Mouse (Mus musculus): ENCODE results near the gene Retreg3. TPM values are rescaled to one million over a fixed set of nuclear protein-coding genes. Genes with fewer than 3 reads are reported as not detected.
A peak's percentile ranks its signal among the peaks of the same experiment; 100 is the strongest.

Retreg3 gene
- total and polyA plus RNA-seq, 2 experiments from 2014 or later: 24.7 to 56.8 TPM

- peak; percentile 20 for DNase-seq (ENCODE audit: low spot score)
Measured at GRCm38 (mm10) chr11:101063676-101064327, 55.9 kb downstream of the Retreg3 start.

GRCm38 (mm10) chr11:101062971-101063675, 56.6 kb downstream of the Retreg3 start:
- Histone ChIP-seq H3K9me3 (ENCODE audit: low read length) (no peaks in the 10 kb centered on the region), H3K27ac (peak overlapping the region; percentile 70; the same call in 1 of the 2 replicates), H3K4me3 (ENCODE audit: low read length) (no peak overlapping the region), H3K27me3 (ENCODE audit: insufficient read depth, low read length) (no peaks in the 10 kb centered on the region), H3K9ac (replicated peaks; ENCODE audit: low read length) (no peak overlapping the region), H3K36me3 (ENCODE audit: insufficient read depth, low read length) (peaks cover 19% of the 10 kb centered on the region), H3K4me2 (ENCODE audit: low read depth, low read length) (no peak overlapping the region), H3K4me1 (ENCODE audit: insufficient read depth, low read length) (no peaks in the 10 kb centered on the region)
- no peak for TF ChIP-seq CTCF (IDR thresholded peaks at IDR 0.05; ENCODE audit: low read depth)
- ATAC-seq: no peak
- no peak for DNase-seq (ENCODE audit: low spot score)
- 79% methylated on average over 14 of the region's 14 CpGs for WGBS

More at GRCm38 (mm10) chr11:101063676-101064327, 55.9 kb downstream of the Retreg3 start:
- 49% methylated on average over 12 of the region's 12 CpGs for WGBS
- H3K4me2 ChIP-seq (ENCODE audit: low read depth, low read length): no peak overlapping the region
- H3K4me3 ChIP-seq (ENCODE audit: low read length): no peak overlapping the region
- no peak overlapping the region for H3K9ac ChIP-seq (replicated peaks; ENCODE audit: low read length)
- H3K27me3 ChIP-seq (ENCODE audit: insufficient read depth, low read length): no peaks in the 10 kb centered on the region
- no peaks in the 10 kb centered on the region for H3K9me3 ChIP-seq (ENCODE audit: low read length)
- no peaks in the 10 kb centered on the region for H3K4me1 ChIP-seq (ENCODE audit: insufficient read depth, low read length)
- peaks cover 19% of the 10 kb centered on the region for H3K36me3 ChIP-seq (ENCODE audit: insufficient read depth, low read length)
- ATAC-seq: no peak
- peak overlapping the region; percentile 70 for H3K27ac ChIP-seq
- no peak for TF ChIP-seq CTCF (IDR thresholded peaks at IDR 0.05; ENCODE audit: low read depth)

DNA sequence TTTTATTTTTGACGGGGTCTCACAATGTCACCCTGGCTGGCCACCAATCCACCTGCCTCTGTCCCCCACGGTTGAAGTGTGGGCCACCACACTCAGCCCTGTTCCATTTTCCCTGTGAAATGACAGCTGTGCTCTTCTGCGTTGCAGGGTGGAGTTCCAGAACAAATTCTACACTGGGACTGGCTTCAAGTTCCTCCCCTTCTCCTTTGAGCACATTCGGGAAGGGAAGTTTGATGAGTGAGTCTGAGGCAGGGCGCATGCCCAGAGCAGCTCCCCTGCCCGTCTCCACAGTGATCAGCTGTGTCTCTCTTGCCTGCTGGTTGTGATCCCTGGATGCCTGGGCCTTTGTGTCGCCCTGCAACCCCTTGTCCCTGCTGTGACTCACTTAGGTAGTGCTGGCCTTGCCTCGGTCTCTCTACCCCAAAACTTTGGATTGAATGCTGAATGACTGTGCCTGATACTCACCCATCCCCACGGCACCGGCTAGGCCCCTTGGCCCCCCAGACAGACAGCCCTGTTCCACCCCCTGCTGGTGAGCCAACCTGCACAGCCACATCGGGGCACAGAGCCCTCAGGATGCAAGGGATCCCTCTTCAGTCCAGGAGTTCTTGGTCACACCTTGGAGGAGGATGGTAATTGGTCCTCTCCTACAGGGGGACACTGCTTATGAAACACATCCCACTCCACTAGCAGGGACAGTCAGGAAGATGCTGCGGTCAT, 57.4 kb downstream of the Retreg3 start:
- no peaks in the 10 kb centered on the region for H3K27me3 ChIP-seq (ENCODE audit: insufficient read depth, low read length)
- H3K27ac ChIP-seq: 0 out of 2 replicates have a peak overlapping the region, but pooled peaks have one; percentile 70
- peaks cover 21% of the 10 kb centered on the region for H3K36me3 ChIP-seq (ENCODE audit: insufficient read depth, low read length)
- no peaks in the 10 kb centered on the region for H3K4me1 ChIP-seq (ENCODE audit: insufficient read depth, low read length)
- no peak for TF ChIP-seq CTCF (IDR thresholded peaks at IDR 0.05; ENCODE audit: low read depth)
- no peak for ATAC-seq
- no peaks in the 10 kb centered on the region for H3K9me3 ChIP-seq (ENCODE audit: low read length)
- H3K4me2 ChIP-seq (ENCODE audit: low read depth, low read length): no peak overlapping the region
- no peak for DNase-seq (ENCODE audit: low spot score)
- H3K9ac ChIP-seq (replicated peaks; ENCODE audit: low read length): no peak overlapping the region
- 71% methylated on average over 12 of the region's 12 CpGs for WGBS
- H3K4me3 ChIP-seq (ENCODE audit: low read length): no peak overlapping the region

DNA sequence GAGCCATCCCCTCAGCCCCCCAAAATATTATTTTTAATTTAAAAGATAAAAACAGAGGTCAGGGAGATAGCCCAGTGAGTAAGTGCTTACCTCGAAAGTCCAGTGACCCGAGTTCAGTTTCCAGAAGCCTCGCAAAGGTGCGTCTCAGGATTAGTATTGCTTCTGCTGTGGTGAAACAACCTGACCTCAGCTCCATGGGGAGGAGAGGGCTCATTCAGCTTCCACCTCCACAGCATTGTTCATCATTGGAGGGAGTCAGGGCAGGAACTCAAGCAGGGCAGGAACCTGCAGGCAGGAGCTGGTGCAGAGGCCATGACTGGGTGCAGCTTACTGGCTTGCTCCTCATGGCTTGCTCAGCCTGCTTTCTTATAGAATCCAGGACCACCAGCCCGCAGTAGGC, 58.6 kb downstream of the Retreg3 start:
- no peak for TF ChIP-seq CTCF (IDR thresholded peaks at IDR 0.05; ENCODE audit: low read depth)
- H3K36me3 ChIP-seq (ENCODE audit: insufficient read depth, low read length): peaks cover 34% of the 10 kb centered on the region
- 89% methylated on average over 5 of the region's 5 CpGs for WGBS
- no peak overlapping the region for H3K4me3 ChIP-seq (ENCODE audit: low read length)
- no peaks in the 10 kb centered on the region for H3K9me3 ChIP-seq (ENCODE audit: low read length)
- H3K4me1 ChIP-seq (ENCODE audit: insufficient read depth, low read length): no peaks in the 10 kb centered on the region
- ATAC-seq (no peak), DNase-seq (ENCODE audit: low spot score) (no peak)
- H3K27me3 ChIP-seq (ENCODE audit: insufficient read depth, low read length): no peaks in the 10 kb centered on the region
- H3K9ac ChIP-seq (replicated peaks; ENCODE audit: low read length): no peak overlapping the region
- no peak overlapping the region for H3K4me2 ChIP-seq (ENCODE audit: low read depth, low read length)
- H3K27ac ChIP-seq: no peak overlapping the region

- Histone ChIP-seq H3K27ac (peak overlapping the region; percentile 70), H3K4me1 (ENCODE audit: insufficient read depth, low read length) (no peaks in the 10 kb centered on the region), H3K4me3 (ENCODE audit: low read length) (no peak overlapping the region), H3K9ac (replicated peaks; ENCODE audit: low read length) (no peak overlapping the region), H3K9me3 (ENCODE audit: low read length) (no peaks in the 10 kb centered on the region), H3K4me2 (ENCODE audit: low read depth, low read length) (no peak overlapping the region), H3K27me3 (ENCODE audit: insufficient read depth, low read length) (no peaks in the 10 kb centered on the region), H3K36me3 (ENCODE audit: insufficient read depth, low read length) (peaks cover 43% of the 10 kb centered on the region)
- TF ChIP-seq CTCF (IDR thresholded peaks at IDR 0.05; ENCODE audit: low read depth): no peak
- peak; percentile 46 for DNase-seq (ENCODE audit: low spot score)
- WGBS: 28% methylated on average over 8 of the region's 8 CpGs
- ATAC-seq: peak; percentile 25; the same call in 1 of the 2 replicates
Measured at GRCm38 (mm10) chr11:101060126-101060525, 59.6 kb downstream of the Retreg3 start.

- DNase-seq (ENCODE audit: low spot score): no peak
- H3K4me2 ChIP-seq (ENCODE audit: low read depth, low read length): no peak overlapping the region
- ATAC-seq: no peak
- peaks cover 43% of the 10 kb centered on the region for H3K36me3 ChIP-seq (ENCODE audit: insufficient read depth, low read length)
- H3K27ac ChIP-seq: peak overlapping the region; percentile 70; the same call in 1 of the 2 replicates
- H3K27me3 ChIP-seq (ENCODE audit: insufficient read depth, low read length): no peaks in the 10 kb centered on the region
- no peak for TF ChIP-seq CTCF (IDR thresholded peaks at IDR 0.05; ENCODE audit: low read depth)
- 70% methylated on average over 10 of the region's 10 CpGs for WGBS
- no peaks in the 10 kb centered on the region for H3K9me3 ChIP-seq (ENCODE audit: low read length)
- H3K4me1 ChIP-seq (ENCODE audit: insufficient read depth, low read length): no peaks in the 10 kb centered on the region
- no peak overlapping the region for H3K9ac ChIP-seq (replicated peaks; ENCODE audit: low read length)
- no peak overlapping the region for H3K4me3 ChIP-seq (ENCODE audit: low read length)
Measured at GRCm38 (mm10) chr11:101059473-101059872, 60.2 kb downstream of the Retreg3 start.

Measured in hindbrain, postnatal 0 days (tissue).